Mouse (Mus musculus): Measurements from ENCODE around the gene Prdm10.

Gene Prdm10

GRCm38 (mm10) chr9:31280366-31281010 is at the start of gene Prdm10:
Gene Prdm10 (plus strand): TSS chr9:31280538.
- DNase-seq (ENCODE audit: extremely low read depth, low read depth): peak; percentile 83

GRCm38 (mm10) chr9:31235030-31235429 is 45.3 kb upstream of the Prdm10 start:
- no peak for DNase-seq (ENCODE audit: extremely low read depth, low read depth)

- DNase-seq (ENCODE audit: extremely low read depth, low read depth): no peak
Measured at GRCm38 (mm10) chr9:31235489-31235888, 44.8 kb upstream of the Prdm10 start.

- no peak for DNase-seq (ENCODE audit: extremely low read depth, low read depth)
Measured at GRCm38 (mm10) chr9:31236079-31236478, 44.3 kb upstream of the Prdm10 start.

- DNase-seq (ENCODE audit: extremely low read depth, low read depth): no peak
Measured at GRCm38 (mm10) chr9:31238526-31238925, 41.8 kb upstream of the Prdm10 start.

- no peak for DNase-seq (ENCODE audit: extremely low read depth, low read depth)
Measured at GRCm38 (mm10) chr9:31239551-31239950, 40.8 kb upstream of the Prdm10 start.

GRCm38 (mm10) chr9:31240522-31241207 is 39.7 kb upstream of the Prdm10 start:
- DNase-seq (ENCODE audit: extremely low read depth, low read depth): no peak

GRCm38 (mm10) chr9:31241208-31241699 is 39.1 kb upstream of the Prdm10 start:
- DNase-seq (ENCODE audit: extremely low read depth, low read depth): no peak

GRCm38 (mm10) chr9:31243306-31243938 is 36.9 kb upstream of the Prdm10 start:
- no peak for DNase-seq (ENCODE audit: extremely low read depth, low read depth)

GRCm38 (mm10) chr9:31243939-31244333 is 36.4 kb upstream of the Prdm10 start:
- DNase-seq (ENCODE audit: extremely low read depth, low read depth): no peak

GRCm38 (mm10) chr9:31245006-31245405 is 35.3 kb upstream of the Prdm10 start:
- no peak for DNase-seq (ENCODE audit: extremely low read depth, low read depth)

GRCm38 (mm10) chr9:31246421-31246820 is 33.9 kb upstream of the Prdm10 start:
- DNase-seq (ENCODE audit: extremely low read depth, low read depth): no peak

GRCm38 (mm10) chr9:31247447-31248220 is 32.7 kb upstream of the Prdm10 start:
- no peak for DNase-seq (ENCODE audit: extremely low read depth, low read depth)

- DNase-seq (ENCODE audit: extremely low read depth, low read depth): peak; percentile 94
Measured at GRCm38 (mm10) chr9:31252182-31252799, 28.0 kb upstream of the Prdm10 start.

- DNase-seq (ENCODE audit: extremely low read depth, low read depth): peak; percentile 56
Measured at GRCm38 (mm10) chr9:31253311-31253734, 27.0 kb upstream of the Prdm10 start.

GRCm38 (mm10) chr9:31253866-31254696 is 26.3 kb upstream of the Prdm10 start:
- peak; percentile 29 for DNase-seq (ENCODE audit: extremely low read depth, low read depth)

- DNase-seq (ENCODE audit: extremely low read depth, low read depth): peak; percentile 100
Measured at GRCm38 (mm10) chr9:31254697-31255004, 25.7 kb upstream of the Prdm10 start.

- DNase-seq (ENCODE audit: extremely low read depth, low read depth): no peak
Measured at GRCm38 (mm10) chr9:31255953-31256352, 24.4 kb upstream of the Prdm10 start.

GRCm38 (mm10) chr9:31258237-31258636 is 22.1 kb upstream of the Prdm10 start:
- DNase-seq (ENCODE audit: extremely low read depth, low read depth): no peak

- no peak for DNase-seq (ENCODE audit: extremely low read depth, low read depth)
Measured at GRCm38 (mm10) chr9:31260219-31260618, 20.1 kb upstream of the Prdm10 start.

All from MEL-GATA-1-ER (cell line).